ENCODE assay signal across 13 mouse cellular contexts in the genomic region with DNA sequence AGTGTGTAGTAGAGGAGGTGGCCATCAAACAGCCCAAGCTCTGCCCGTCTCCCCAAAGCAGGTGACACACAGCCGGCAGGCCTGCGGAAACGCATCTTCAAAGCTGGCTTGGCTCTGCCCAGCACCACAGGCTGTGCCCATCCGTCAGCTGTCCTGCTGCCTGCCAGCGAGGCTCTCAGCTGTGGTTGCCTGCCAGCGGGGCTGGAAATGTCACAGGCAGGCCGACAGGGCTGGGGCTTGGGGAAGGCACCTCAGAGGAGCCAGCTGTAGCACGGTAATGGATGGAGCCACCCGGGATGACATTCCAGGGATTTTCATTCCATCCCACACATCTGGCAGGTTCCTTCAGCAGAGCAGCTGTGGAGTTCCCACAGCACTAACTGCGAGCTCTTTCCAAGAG. TPM values are rescaled to one million over a fixed set of nuclear protein-coding genes. Genes with fewer than 3 reads are reported as not detected.
DNase-seq lines count a peak whose midpoint lies in the region; ATAC-seq and TF ChIP-seq lines count a peak whose summit lies in the region.
"Had no signal": no experiment of that assay in that cellular context is flagged by ENCODE, and none has a peak within 500 bp of the region (broad histone marks: within the 10 kb centered on the region; RNA-seq: fewer than 3 reads in every experiment).

No protein-coding gene starts in this region.

- no peaks in the 10 kb centered on the region for H3K9me3 ChIP-seq in limb, embryonic 15.5 days

- no peaks in the 10 kb centered on the region for H3K4me1 ChIP-seq in lung, adult 2 months (ENCODE audit: control insufficient read depth, insufficient read depth, low read length)
- peaks cover 9% of the 10 kb centered on the region for H3K4me1 ChIP-seq in limb, embryonic 15.5 days

- TF ChIP-seq POLR2A in lung, adult 2 months (IDR thresholded peaks at IDR 0.05; ENCODE audit: borderline replicate concordance, extremely low read depth, low read depth, low read length): no peak

- H3K27me3 ChIP-seq in limb, embryonic 15.5 days: no peaks in the 10 kb centered on the region

- H3K4me3 ChIP-seq in lung, adult 2 months (replicated peaks; ENCODE audit: extremely low read depth, low read depth, low read length): no peak overlapping the region
- no peak overlapping the region for H3K4me3 ChIP-seq in limb, embryonic 15.5 days

- H3K4me2 ChIP-seq in limb, embryonic 15.5 days: no peak overlapping the region

- DNase-seq in frontal cortex, postnatal 14 days (ENCODE audit: low spot score in 2 of 2): no peak
- peak; percentile 19 for DNase-seq in lung, postnatal 10 days
- no peak for DNase-seq in lung, adult 2 months
- DNase-seq in gastrocnemius, adult 8-10 months (ENCODE audit: low spot score in 2 of 2): peak; percentile 54 to 84
- no peak for DNase-seq in thymus, postnatal 4 days
- no peak for DNase-seq in frontal cortex, postnatal 10 days (ENCODE audit: low spot score in 2 of 2)
- DNase-seq: kidney, adult 11 months; lung, postnatal 14 days had no signal

- no peaks in the 10 kb centered on the region for H3K36me3 ChIP-seq in limb, embryonic 15.5 days

- 59% methylated on average over 11 of the region's 11 CpGs for WGBS in lung, adult 2 months
- 50% methylated on average over 11 of the region's 11 CpGs for WGBS in limb, embryonic 15.5 days

- H3K27ac ChIP-seq in limb, embryonic 15.5 days: no peak overlapping the region

- H3K9ac ChIP-seq in limb, embryonic 15.5 days: no peak overlapping the region

- ATAC-seq in frontal cortex, adult (ENCODE audit: low TSS enrichment): peak; percentile 64; the same call in 1 of the 2 replicates
- peak; percentile 54; the same call in 1 of the 2 replicates for ATAC-seq in limb, embryonic 15.5 days (ENCODE audit: insufficient number of reproducible peaks, low FRiP score, low TSS enrichment, low read depth)
- ATAC-seq: CD4-positive, CD25-positive, alpha-beta regulatory T cell, adult 4 months had no signal

- no peak for TF ChIP-seq CTCF in lung, adult 2 months (IDR thresholded peaks at IDR 0.05; ENCODE audit: insufficient read depth, low read length)

RNA-seq across cellular contexts. Expression of gene Habp2, which starts 13.9 kb away (rescaled TPM):
- polyA plus RNA-seq in lung, adult 2 months (2012; rRNA removed): not detected in 2 replicates
- under 1 TPM in 1 of 4 experiments, not detected in 3; 0.16 TPM for total RNA-seq in gastrocnemius, adult 8-10 months (2022)
- 0.29 and 0.35 TPM in 2 replicates for polyA plus RNA-seq in limb, embryonic 15.5 days (2015; fragmentation: Nextera tagmentation; extraction: Ambion mirVana)
- total RNA-seq: left cerebral cortex, postnatal 10 days; monocyte, adult 5-6 weeks had no signal

Comparison
In these comparisons a context has a peak if more than half of its experiments do, and no peak if none do; other contexts are left out.
1. DNase-seq: peak in lung, postnatal 10 days (single experiment) and gastrocnemius, adult 8-10 months (2 of 2); none in frontal cortex, postnatal 14 days (0 of 2), lung, adult 2 months (single experiment), thymus, postnatal 4 days (single experiment) and frontal cortex, postnatal 10 days (0 of 2).